In the genomic region with DNA sequence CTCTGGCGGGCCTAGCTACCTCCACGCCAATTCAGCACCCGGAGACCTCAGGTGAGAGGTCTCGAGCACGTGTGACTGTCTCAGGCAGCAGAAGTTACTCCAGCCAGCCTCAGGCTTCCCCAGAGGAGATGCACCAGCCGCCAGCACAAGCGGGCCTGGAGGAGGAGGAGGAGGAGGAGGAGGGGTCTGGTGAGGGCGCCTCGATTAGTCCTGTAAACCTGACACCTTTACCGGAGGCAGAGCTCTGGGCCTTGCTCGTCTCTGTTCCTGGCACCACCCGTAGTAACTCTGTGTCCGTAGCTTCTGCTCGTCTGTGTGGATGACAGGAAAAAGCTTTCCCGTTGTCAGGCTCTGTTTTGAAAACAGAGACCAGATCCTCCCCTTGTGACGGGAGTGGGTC, we compare ENCODE assay signal across 15 mouse cellular contexts. TPM values are rescaled to one million over a fixed set of nuclear protein-coding genes. Genes with fewer than 3 reads are reported as not detected.
"Had no signal": no experiment of that assay in that cellular context is flagged by ENCODE, and none has a peak within 500 bp of the region (broad histone marks: within the 10 kb centered on the region; RNA-seq: fewer than 3 reads in every experiment).

No protein-coding gene starts in this region.

- H3K9me3 ChIP-seq: limb, embryonic 12.5 days; midbrain, embryonic 12.5 days; neural tube, embryonic 13.5 days had no signal

- H3K4me1 ChIP-seq: midbrain, embryonic 12.5 days; neural tube, embryonic 13.5 days had no signal

- H3K27ac ChIP-seq: limb, embryonic 12.5 days; liver, embryonic 14.5 days; midbrain, embryonic 12.5 days; neural tube, embryonic 13.5 days had no signal

- ATAC-seq: intestine, postnatal 0 days; midbrain, embryonic 16.5 days had no signal

- H3K4me3 ChIP-seq: limb, embryonic 12.5 days; midbrain, embryonic 12.5 days; neural tube, embryonic 13.5 days had no signal

- H3K4me2 ChIP-seq: limb, embryonic 12.5 days; midbrain, embryonic 12.5 days; neural tube, embryonic 13.5 days had no signal

- DNase-seq: kidney, postnatal 14 days; layer of hippocampus, adult 9-11 months; layer of hippocampus, postnatal 36 days; lung, adult 18-20 months; retina, postnatal 1 day; thymus, postnatal 36 days had no signal

- H3K27me3 ChIP-seq: limb, embryonic 12.5 days; midbrain, embryonic 12.5 days; neural tube, embryonic 13.5 days had no signal

- H3K9ac ChIP-seq: limb, embryonic 12.5 days; liver, embryonic 14.5 days; midbrain, embryonic 12.5 days; neural tube, embryonic 13.5 days had no signal

RNA-seq across cellular contexts. Expression of a gene that starts 35.0 kb away (rescaled TPM):
- total RNA-seq: liver, adult 2 months; megakaryocyte-erythroid progenitor cell, adult 5-6 weeks had no signal
- polyA plus RNA-seq: liver, adult 2 months; spleen, adult 2 months had no signal
